Mouse (Mus musculus): ENCODE data around the gene Ccnyl1. TPM values are rescaled to one million over a fixed set of nuclear protein-coding genes. Genes with fewer than 3 reads are reported as not detected.

The Ccnyl1 gene
- polyA plus RNA-seq, 1 experiment from 2014 or later, result 6.6 TPM

GRCm38 (mm10) chr1:64756640-64757030 lies 66.4 kb downstream of the Ccnyl1 start:
- Histone ChIP-seq H3K27ac (no peak overlapping the region), H3K4me1 (replicated peaks) (peaks cover 3% of the 10 kb centered on the region; the same call in 1 of the 2 replicates), H3K36me3 (no peaks in the 10 kb centered on the region), H3K9me3 (no peaks in the 10 kb centered on the region), H3K4me3 (no peak overlapping the region), H3K27me3 (ENCODE audit: insufficient read depth, poor library complexity, severe bottlenecking) (no peaks in the 10 kb centered on the region)
- 78% methylated on average over 10 of the region's 10 CpGs for WGBS
- no peak for DNase-seq (ENCODE audit: low spot score)

GRCm38 (mm10) chr1:64757254-64757653 lies 67.0 kb downstream of the Ccnyl1 start:
- no peaks in the 10 kb centered on the region for H3K9me3 ChIP-seq
- 29% methylated on average over 2 of the region's 2 CpGs for WGBS
- peaks cover 3% of the 10 kb centered on the region; the same call in 1 of the 2 replicates for H3K4me1 ChIP-seq (replicated peaks)
- no peak for DNase-seq (ENCODE audit: low spot score)
- no peaks in the 10 kb centered on the region for H3K27me3 ChIP-seq (ENCODE audit: insufficient read depth, poor library complexity, severe bottlenecking)
- no peak overlapping the region for H3K4me3 ChIP-seq
- no peak overlapping the region for H3K27ac ChIP-seq
- no peaks in the 10 kb centered on the region for H3K36me3 ChIP-seq

- no peak for DNase-seq (ENCODE audit: low spot score)
- H3K4me1 ChIP-seq (replicated peaks), result peaks cover 3% of the 10 kb centered on the region; the same call in 1 of the 2 replicates
- 89% methylated on average over 5 of the region's 5 CpGs for WGBS
These were observed 67.5 kb downstream of the Ccnyl1 start for GRCm38 (mm10) chr1:64757766-64758165.

GRCm38 (mm10) chr1:64761646-64762045 lies 71.4 kb downstream of the Ccnyl1 start:
- Histone ChIP-seq H3K36me3 (no peaks in the 10 kb centered on the region), H3K27ac (no peak overlapping the region), H3K27me3 (ENCODE audit: insufficient read depth, poor library complexity, severe bottlenecking) (no peaks in the 10 kb centered on the region), H3K4me3 (no peak overlapping the region), H3K9me3 (no peaks in the 10 kb centered on the region), H3K4me1 (replicated peaks) (no peaks in the 10 kb centered on the region)
- 78% methylated on average over 4 of the region's 4 CpGs for WGBS
- DNase-seq (ENCODE audit: low spot score), result no peak

More at GRCm38 (mm10) chr1:64757766-64758165, 67.5 kb downstream of the Ccnyl1 start:
- Histone ChIP-seq H3K4me3 (no peak overlapping the region), H3K27me3 (ENCODE audit: insufficient read depth, poor library complexity, severe bottlenecking) (no peaks in the 10 kb centered on the region), H3K36me3 (no peaks in the 10 kb centered on the region), H3K27ac (no peak overlapping the region), H3K9me3 (no peaks in the 10 kb centered on the region)

GRCm38 (mm10) chr1:64770169-64770568 lies 79.9 kb downstream of the Ccnyl1 start:
- Histone ChIP-seq H3K4me1 (replicated peaks) (no peaks in the 10 kb centered on the region), H3K9me3 (no peaks in the 10 kb centered on the region)

GRCm38 (mm10) chr1:64773305-64773704 lies 83.0 kb downstream of the Ccnyl1 start:
- Histone ChIP-seq H3K4me3 (no peak overlapping the region), H3K27ac (no peak overlapping the region), H3K36me3 (no peaks in the 10 kb centered on the region), H3K9me3 (no peaks in the 10 kb centered on the region), H3K4me1 (replicated peaks) (no peaks in the 10 kb centered on the region), H3K27me3 (ENCODE audit: insufficient read depth, poor library complexity, severe bottlenecking) (0 out of 2 replicates have a peak, but pooled peaks cover 10% of the 10 kb centered on the region)
- 83% methylated on average over 4 of the region's 4 CpGs for WGBS
- no peak for DNase-seq (ENCODE audit: low spot score)

More at GRCm38 (mm10) chr1:64770169-64770568, 79.9 kb downstream of the Ccnyl1 start:
- H3K27me3 ChIP-seq (ENCODE audit: insufficient read depth, poor library complexity, severe bottlenecking), result no peaks in the 10 kb centered on the region
- H3K4me3 ChIP-seq, result no peak overlapping the region
- H3K36me3 ChIP-seq, result no peaks in the 10 kb centered on the region
- no peak overlapping the region for H3K27ac ChIP-seq
- WGBS, result 78% methylated on average over 6 of the region's 6 CpGs
- no peak for DNase-seq (ENCODE audit: low spot score)

Other genes with a start within 250 kb of the Ccnyl1 start
- 38.9 and 50.9 TPM in 2 replicates for gene Creb1, start 157.8 kb upstream of the Ccnyl1 start, polyA plus RNA-seq (2016; fragmentation: Nextera tagmentation; extraction: Ambion mirVana)
- gene Mettl21a, start 73.2 kb upstream of the Ccnyl1 start, polyA plus RNA-seq (2016; fragmentation: Nextera tagmentation; extraction: Ambion mirVana), result 19.9 and 22.9 TPM in 2 replicates
- gene Fzd5, start 47.3 kb downstream of the Ccnyl1 start, polyA plus RNA-seq (2016; fragmentation: Nextera tagmentation; extraction: Ambion mirVana), result 0.37 and 0.62 TPM in 2 replicates

Measured in hindbrain, embryonic 10.5 days (tissue).